Mouse (Mus musculus) stomach, embryonic 14.5 days (tissue): ENCODE results near the gene Zmynd15. TPM values are rescaled to one million over a fixed set of nuclear protein-coding genes. Genes with fewer than 3 reads are reported as not detected.

Experiments used
- ATAC-seq: fragments of 200-750 bp; cut with Nextera tagmentation; 2 replicates; pipeline ENCODE4 v1.8.0; 2017; ENCODE audit warnings: low read depth, moderate TSS enrichment; ENCODE audit not compliant: insufficient number of reproducible peaks, insufficient read depth, low FRiP score
- H3K27ac ChIP-seq: fragments of 300-500 bp; sonication (generic); 2 replicates; pipeline ENCODE4 v1.5.1; 2014; ENCODE audit warnings: mild to moderate bottlenecking, low read length, moderate library complexity, mixed read lengths
- H3K27me3 ChIP-seq: fragments of 300-500 bp; sonication (generic); 2 replicates; pipeline ENCODE4 v1.6.1; 2014; ENCODE audit warnings: low read length, control low read depth, mixed read lengths; ENCODE audit not compliant: control insufficient read depth, insufficient read depth
- H3K36me3 ChIP-seq: fragments of 300-500 bp; sonication (generic); 2 replicates; pipeline ENCODE4 v1.6.1; 2014; ENCODE audit warnings: mild to moderate bottlenecking, control low read depth, low read length, moderate library complexity, mixed read lengths; ENCODE audit not compliant: control insufficient read depth, insufficient read depth
- H3K4me1 ChIP-seq: fragments of 300-500 bp; sonication (generic); 2 replicates; pipeline ENCODE4 v1.6.1; 2014; ENCODE audit warnings: low read length, control low read depth, mixed read lengths; ENCODE audit not compliant: control insufficient read depth, insufficient read depth
- H3K4me2 ChIP-seq: fragments of 300-500 bp; sonication (generic); replicated peaks from 2 replicates; pipeline ENCODE4 v1.6.1; 2014; ENCODE audit warnings: low read depth, low read length, control low read depth
- H3K4me3 ChIP-seq: fragments of 300-500 bp; sonication (generic); 2 replicates; pipeline ENCODE4 v1.5.1; 2014; ENCODE audit warnings: low read depth, low read length, control low read depth
- H3K9ac ChIP-seq: fragments of 300-500 bp; sonication (generic); replicated peaks from 2 replicates; pipeline ENCODE4 v1.6.1; 2014; ENCODE audit warnings: low read depth, mild to moderate bottlenecking, control low read depth, low read length, moderate library complexity, mixed read lengths
- H3K9me3 ChIP-seq: fragments of 300-500 bp; sonication (generic); 2 replicates; pipeline ENCODE4 v1.6.1; 2016; ENCODE audit warnings: low read depth, low read length, control low read depth; ENCODE audit not compliant: control insufficient read depth
- WGBS: fragments of 180-500 bp; shearing (Covaris S2); extraction: QIAGEN DNeasy Blood & Tissue Kit; methylation state at CpG from one replicate; pipeline ENCODE4 v1.1.7; 2014; 5-methylcytosine and 5-hydroxymethylcytosine counted together
- microRNA-seq: library from miRNA; unstranded; fragments of <30 nt; microRNA quantifications from one replicate; pipeline ENCODE4, GENCODE M21; 2016
- polyA plus RNA-seq: library from polyadenylated mRNA; unstranded; fragments of >200 nt; fragmentation: Nextera tagmentation; extraction: Ambion mirVana; gene quantifications from 2 replicates; pipeline ENCODE4 v1.2.1, GENCODE M21; 2014

The Zmynd15 gene
- polyA plus RNA-seq, 1 experiment from 2014 or later: 0.39 TPM

DNA sequence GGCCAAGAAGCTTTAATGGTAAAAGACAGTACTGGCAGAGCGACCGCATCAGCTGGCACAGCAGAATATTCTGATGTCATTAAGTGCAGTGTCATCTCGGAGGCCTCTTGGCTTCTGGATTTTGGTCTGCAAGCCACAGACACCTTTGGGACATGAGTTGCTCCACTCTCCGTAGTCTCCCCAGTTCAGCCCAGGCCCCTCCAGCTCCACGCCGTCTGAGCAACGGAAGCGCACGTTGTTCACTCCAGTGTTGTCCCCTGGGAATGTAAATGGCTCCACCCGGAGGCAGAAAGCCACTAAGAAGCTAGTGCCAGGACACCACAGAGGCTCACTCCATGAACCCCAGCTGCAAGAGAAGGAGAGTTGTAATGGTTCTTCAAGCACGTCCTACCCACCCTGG, 54.3 kb downstream of the Zmynd15 start:
- peaks cover 3% of the 10 kb centered on the region; the same call in 1 of the 2 replicates for H3K4me1 ChIP-seq
- 57% methylated on average over 11 of the region's 11 CpGs for WGBS
- no peaks in the 10 kb centered on the region for H3K36me3 ChIP-seq
- no peak for ATAC-seq
- H3K4me3 ChIP-seq: no peak overlapping the region
- no peak overlapping the region for H3K27ac ChIP-seq
- no peak overlapping the region for H3K9ac ChIP-seq
- H3K9me3 ChIP-seq: no peaks in the 10 kb centered on the region
- no peaks in the 10 kb centered on the region for H3K27me3 ChIP-seq
- no peak overlapping the region for H3K4me2 ChIP-seq

DNA sequence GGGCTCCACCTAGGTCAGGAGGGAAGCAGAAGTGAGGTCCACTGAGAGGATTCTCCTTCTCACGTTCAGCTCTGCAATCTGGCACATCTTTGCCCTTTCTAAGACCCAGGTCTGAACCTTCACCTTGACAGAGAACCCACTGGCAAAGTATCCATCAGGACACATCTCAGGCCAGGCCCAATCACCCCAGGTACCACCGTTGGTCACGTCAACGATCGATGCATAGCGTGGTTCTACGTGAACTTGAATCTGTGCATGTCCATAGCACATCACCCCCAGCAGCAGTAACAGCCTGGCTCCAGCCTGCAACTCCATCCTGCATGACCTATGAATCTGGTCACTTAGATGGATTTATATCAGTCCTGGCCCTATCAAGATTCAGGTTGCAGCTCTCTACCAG, 55.1 kb downstream of the Zmynd15 start, which contains the start of gene Vmo1:
Vmo1 (minus strand) TSS at position 329 of the 400 bp plus-strand sequence.
- no peaks in the 10 kb centered on the region for H3K27me3 ChIP-seq
- no peak within 1 kb of the TSS for H3K27ac ChIP-seq
- H3K4me1 ChIP-seq: peaks cover 3% of the 10 kb centered on the region; the same call in 1 of the 2 replicates
- no peak within 1 kb of the TSS for H3K9ac ChIP-seq
- H3K36me3 ChIP-seq: no peaks in the 10 kb centered on the region
- WGBS: 85% methylated on average over 7 of the region's 7 CpGs
- H3K4me3 ChIP-seq: no peak within 1 kb of the TSS
- no peak within 1 kb of the TSS for H3K4me2 ChIP-seq
- ATAC-seq: no peak
- no peaks in the 10 kb centered on the region for H3K9me3 ChIP-seq

Small RNAs within 50 kb of the gene (microRNA-seq; reads per million reads assigned to microRNA genes)
- not detected for gene Mir7115

Other genes starting within 250 kb of the Zmynd15 start
- 0.69 and 1.5 TPM in 2 replicates for gene Slc16a11, start 246.7 kb upstream of the Zmynd15 start, polyA plus RNA-seq
- gene Slc16a13, start 238.4 kb upstream of the Zmynd15 start, polyA plus RNA-seq: 5.6 and 8.8 TPM in 2 replicates
- 11.3 and 12.0 TPM in 2 replicates for gene Bcl6b, start 229.6 kb upstream of the Zmynd15 start, polyA plus RNA-seq
- 164 and 167 TPM in 2 replicates for gene 0610010K14Rik, start 221.5 kb upstream of the Zmynd15 start, polyA plus RNA-seq
- gene Gm21988, start 219.6 kb upstream of the Zmynd15 start, polyA plus RNA-seq: 9.2 and 13.3 TPM in 2 replicates
- gene Rnasek, start 219.6 kb upstream of the Zmynd15 start, polyA plus RNA-seq: 157 and 164 TPM in 2 replicates
- 13.0 and 14.6 TPM in 2 replicates for gene Alox12, start 204.1 kb upstream of the Zmynd15 start, polyA plus RNA-seq
- not detected in 2 replicates for gene Alox12e, start 136.8 kb upstream of the Zmynd15 start, polyA plus RNA-seq
- gene Alox15, start 107.4 kb upstream of the Zmynd15 start, polyA plus RNA-seq: 2.4 and 4.1 TPM in 2 replicates
- gene Pelp1, start 49.4 kb upstream of the Zmynd15 start, polyA plus RNA-seq: 31.6 and 34.4 TPM in 2 replicates
- gene Arrb2, start 26.8 kb upstream of the Zmynd15 start, polyA plus RNA-seq: 15.9 and 17.2 TPM in 2 replicates
- gene Med11, start 7.5 kb upstream of the Zmynd15 start, polyA plus RNA-seq: 48.6 and 49.8 TPM in 2 replicates
- 7.8 and 8.6 TPM in 2 replicates for gene Cxcl16, start 551 bp downstream of the Zmynd15 start, polyA plus RNA-seq
- 38.6 and 45.2 TPM in 2 replicates for gene Tm4sf5, start 45.8 kb downstream of the Zmynd15 start, polyA plus RNA-seq
- gene Vmo1, start 55.2 kb downstream of the Zmynd15 start, polyA plus RNA-seq: 0.39 TPM in 1 of 2 replicates, not detected in the other
- 0.43 and 0.81 TPM in 2 replicates for gene Gltpd2, start 59.8 kb downstream of the Zmynd15 start, polyA plus RNA-seq
- gene Psmb6, start 65.9 kb downstream of the Zmynd15 start, polyA plus RNA-seq: 709 and 761 TPM in 2 replicates
- not detected in 2 replicates for gene Gm40193, start 73.5 kb downstream of the Zmynd15 start, polyA plus RNA-seq
- 11.6 and 13.0 TPM in 2 replicates for gene Pld2, start 80.6 kb downstream of the Zmynd15 start, polyA plus RNA-seq
- 23.0 and 23.9 TPM in 2 replicates for gene Mink1, start 103.4 kb downstream of the Zmynd15 start, polyA plus RNA-seq
- gene 4930544D05Rik, start 156.4 kb downstream of the Zmynd15 start, polyA plus RNA-seq: not detected in 2 replicates
- gene Chrne, start 159.8 kb downstream of the Zmynd15 start, polyA plus RNA-seq: not detected in 2 replicates
- gene Gp1ba, start 179.7 kb downstream of the Zmynd15 start, polyA plus RNA-seq: 0.21 and 0.22 TPM in 2 replicates
- gene Rnf167, start 187.8 kb downstream of the Zmynd15 start, polyA plus RNA-seq: 118 and 120 TPM in 2 replicates
- gene Slc25a11, start 188.0 kb downstream of the Zmynd15 start, polyA plus RNA-seq: 151 and 157 TPM in 2 replicates
- gene Pfn1, start 195.2 kb downstream of the Zmynd15 start, polyA plus RNA-seq: 2,006 and 2,065 TPM in 2 replicates
- 12.3 and 14.5 TPM in 2 replicates for gene Eno3, start 197.8 kb downstream of the Zmynd15 start, polyA plus RNA-seq
- gene Spag7, start 210.0 kb downstream of the Zmynd15 start, polyA plus RNA-seq: 147 and 170 TPM in 2 replicates
- 16.1 and 19.2 TPM in 2 replicates for gene Camta2, start 228.7 kb downstream of the Zmynd15 start, polyA plus RNA-seq
- 1.0 and 1.9 TPM in 2 replicates for gene Inca1, start 240.7 kb downstream of the Zmynd15 start, polyA plus RNA-seq
- 9.0 and 11.8 TPM in 2 replicates for gene Kif1c, start 241.1 kb downstream of the Zmynd15 start, polyA plus RNA-seq